Mouse (Mus musculus): ENCODE results near the gene Pcnx2.

The Pcnx2 gene

GRCm38 (mm10) chr8:125910365-125911228, 12.5 kb upstream of the Pcnx2 start, which contains the start of gene Map3k21:
TSS of gene Map3k21 (plus strand) at chr8:125910450.
- Histone ChIP-seq H3K27me3 (ENCODE audit: control insufficient read depth, insufficient read depth, low read length, poor library complexity, severe bottlenecking) (no peaks in the 10 kb centered on the region), H3K36me3 (ENCODE audit: control insufficient read depth, insufficient read depth, low read length, poor library complexity, severe bottlenecking) (no peaks in the 10 kb centered on the region)
- no peak for DNase-seq (ENCODE audit: low read depth, low spot score)

- Histone ChIP-seq H3K27me3 (ENCODE audit: control insufficient read depth, insufficient read depth, low read length, poor library complexity, severe bottlenecking) (no peaks in the 10 kb centered on the region), H3K36me3 (ENCODE audit: control insufficient read depth, insufficient read depth, low read length, poor library complexity, severe bottlenecking) (no peaks in the 10 kb centered on the region)
- DNase-seq (ENCODE audit: low read depth, low spot score) = no peak
Observed at GRCm38 (mm10) chr8:125909661-125910364, 11.7 kb upstream of the Pcnx2 start.

- Histone ChIP-seq H3K36me3 (ENCODE audit: control insufficient read depth, insufficient read depth, low read length, poor library complexity, severe bottlenecking) (no peaks in the 10 kb centered on the region), H3K27me3 (ENCODE audit: control insufficient read depth, insufficient read depth, low read length, poor library complexity, severe bottlenecking) (no peaks in the 10 kb centered on the region)
- DNase-seq (ENCODE audit: low read depth, low spot score) = no peak
Observed at GRCm38 (mm10) chr8:125907311-125907710, 9.2 kb upstream of the Pcnx2 start.

GRCm38 (mm10) chr8:125905341-125905740, 7.2 kb upstream of the Pcnx2 start:
- no peaks in the 10 kb centered on the region for H3K36me3 ChIP-seq (ENCODE audit: control insufficient read depth, insufficient read depth, low read length, poor library complexity, severe bottlenecking)
- no peak for DNase-seq (ENCODE audit: low read depth, low spot score)
- H3K27me3 ChIP-seq (ENCODE audit: control insufficient read depth, insufficient read depth, low read length, poor library complexity, severe bottlenecking) = no peaks in the 10 kb centered on the region

GRCm38 (mm10) chr8:125902521-125902920, 4.4 kb upstream of the Pcnx2 start:
- H3K27me3 ChIP-seq (ENCODE audit: control insufficient read depth, insufficient read depth, low read length, poor library complexity, severe bottlenecking) = no peaks in the 10 kb centered on the region
- DNase-seq (ENCODE audit: low read depth, low spot score) = no peak
- no peaks in the 10 kb centered on the region for H3K36me3 ChIP-seq (ENCODE audit: control insufficient read depth, insufficient read depth, low read length, poor library complexity, severe bottlenecking)

GRCm38 (mm10) chr8:125901167-125901566, 3.0 kb upstream of the Pcnx2 start:
- DNase-seq (ENCODE audit: low read depth, low spot score) = peak; percentile 7
- Histone ChIP-seq H3K36me3 (ENCODE audit: control insufficient read depth, insufficient read depth, low read length, poor library complexity, severe bottlenecking) (no peaks in the 10 kb centered on the region), H3K27me3 (ENCODE audit: control insufficient read depth, insufficient read depth, low read length, poor library complexity, severe bottlenecking) (no peaks in the 10 kb centered on the region)

GRCm38 (mm10) chr8:125898899-125899298, 782 bp upstream of the Pcnx2 start:
- Histone ChIP-seq H3K27me3 (ENCODE audit: control insufficient read depth, insufficient read depth, low read length, poor library complexity, severe bottlenecking) (no peaks in the 10 kb centered on the region), H3K36me3 (ENCODE audit: control insufficient read depth, insufficient read depth, low read length, poor library complexity, severe bottlenecking) (no peaks in the 10 kb centered on the region)
- DNase-seq (ENCODE audit: low read depth, low spot score) = peak; percentile 53

GRCm38 (mm10) chr8:125897388-125897787, 729 bp downstream of the Pcnx2 start:
- Histone ChIP-seq H3K27me3 (ENCODE audit: control insufficient read depth, insufficient read depth, low read length, poor library complexity, severe bottlenecking) (no peaks in the 10 kb centered on the region), H3K36me3 (ENCODE audit: control insufficient read depth, insufficient read depth, low read length, poor library complexity, severe bottlenecking) (no peaks in the 10 kb centered on the region)
- DNase-seq (ENCODE audit: low read depth, low spot score) = no peak

GRCm38 (mm10) chr8:125889920-125890319, 8.2 kb downstream of the Pcnx2 start:
- no peaks in the 10 kb centered on the region for H3K36me3 ChIP-seq (ENCODE audit: control insufficient read depth, insufficient read depth, low read length, poor library complexity, severe bottlenecking)
- no peaks in the 10 kb centered on the region for H3K27me3 ChIP-seq (ENCODE audit: control insufficient read depth, insufficient read depth, low read length, poor library complexity, severe bottlenecking)

GRCm38 (mm10) chr8:125887549-125887948, 10.6 kb downstream of the Pcnx2 start:
- H3K27me3 ChIP-seq (ENCODE audit: control insufficient read depth, insufficient read depth, low read length, poor library complexity, severe bottlenecking) = no peaks in the 10 kb centered on the region
- H3K36me3 ChIP-seq (ENCODE audit: control insufficient read depth, insufficient read depth, low read length, poor library complexity, severe bottlenecking) = no peaks in the 10 kb centered on the region
- no peak for DNase-seq (ENCODE audit: low read depth, low spot score)

More at GRCm38 (mm10) chr8:125889920-125890319, 8.2 kb downstream of the Pcnx2 start:
- DNase-seq (ENCODE audit: low read depth, low spot score) = no peak

GRCm38 (mm10) chr8:125880447-125880846, 17.7 kb downstream of the Pcnx2 start:
- Histone ChIP-seq H3K36me3 (ENCODE audit: control insufficient read depth, insufficient read depth, low read length, poor library complexity, severe bottlenecking) (no peaks in the 10 kb centered on the region), H3K27me3 (ENCODE audit: control insufficient read depth, insufficient read depth, low read length, poor library complexity, severe bottlenecking) (no peaks in the 10 kb centered on the region)
- no peak for DNase-seq (ENCODE audit: low read depth, low spot score)

- Histone ChIP-seq H3K36me3 (ENCODE audit: control insufficient read depth, insufficient read depth, low read length, poor library complexity, severe bottlenecking) (no peaks in the 10 kb centered on the region), H3K27me3 (ENCODE audit: control insufficient read depth, insufficient read depth, low read length, poor library complexity, severe bottlenecking) (no peaks in the 10 kb centered on the region)
- no peak for DNase-seq (ENCODE audit: low read depth, low spot score)
Observed at GRCm38 (mm10) chr8:125873250-125873534, 24.9 kb downstream of the Pcnx2 start.

- no peaks in the 10 kb centered on the region for H3K36me3 ChIP-seq (ENCODE audit: control insufficient read depth, insufficient read depth, low read length, poor library complexity, severe bottlenecking)
- no peak for DNase-seq (ENCODE audit: low read depth, low spot score)
- no peaks in the 10 kb centered on the region for H3K27me3 ChIP-seq (ENCODE audit: control insufficient read depth, insufficient read depth, low read length, poor library complexity, severe bottlenecking)
Observed at GRCm38 (mm10) chr8:125872501-125873249, 25.4 kb downstream of the Pcnx2 start.

GRCm38 (mm10) chr8:125870821-125871321, 27.2 kb downstream of the Pcnx2 start:
- DNase-seq (ENCODE audit: low read depth, low spot score) = peak; percentile 45
- no peaks in the 10 kb centered on the region for H3K27me3 ChIP-seq (ENCODE audit: control insufficient read depth, insufficient read depth, low read length, poor library complexity, severe bottlenecking)
- H3K36me3 ChIP-seq (ENCODE audit: control insufficient read depth, insufficient read depth, low read length, poor library complexity, severe bottlenecking) = no peaks in the 10 kb centered on the region
